Mouse (Mus musculus): ENCODE data around the gene C130050O18Rik. TPM values are rescaled to one million over a fixed set of nuclear protein-coding genes. Genes with fewer than 3 reads are reported as not detected.

The C130050O18Rik gene
- total and polyA plus RNA-seq, 3 experiments, result 0.07 to 0.83 (median 0.33) TPM

- Histone ChIP-seq H3K36me3 (replicated peaks) (peaks cover 93% of the 10 kb centered on the region), H3K27me3 (ENCODE audit: insufficient read depth, low read length) (no peaks in the 10 kb centered on the region), H3K9me3 (replicated peaks) (no peaks in the 10 kb centered on the region), H3K4me3 (ENCODE audit: low read depth, low read length) (no peak overlapping the region), H3K4me1 (ENCODE audit: insufficient read depth, low read depth, low read length) (peaks cover 7% of the 10 kb centered on the region; the same call in 1 of the 2 replicates)
- DNase-seq (ENCODE audit: low spot score) (no peak), ATAC-seq (ENCODE audit: extremely low read depth, insufficient number of reproducible peaks, low FRiP score, poor library complexity, severe bottlenecking) (no peak)
- no peak for TF ChIP-seq CTCF (IDR thresholded peaks at IDR 0.05; ENCODE audit: low read depth, low read length)
- TF ChIP-seq GATA1 (IDR thresholded peaks at IDR 0.05; ENCODE audit: borderline replicate concordance, low read length), result no peak
- TF ChIP-seq POLR2AphosphoS5 (IDR thresholded peaks at IDR 0.05; ENCODE audit: insufficient replicate concordance, low read depth, low read length), result no peak
- no peak for TF ChIP-seq GATA2 (IDR thresholded peaks at IDR 0.05; ENCODE audit: borderline replicate concordance, low read depth, low read length)
- TF ChIP-seq TAL1 (conservative IDR thresholded peaks at IDR 0.05; ENCODE audit: low read depth, low read length), result no peak
Measured at GRCm38 (mm10) chr5:139415001-139415400, 9.9 kb downstream of the C130050O18Rik start.

- no peak for DNase-seq (ENCODE audit: low spot score)
- H3K4me1 ChIP-seq (ENCODE audit: insufficient read depth, low read depth, low read length), result peaks cover 7% of the 10 kb centered on the region; the same call in 1 of the 2 replicates
- H3K27me3 ChIP-seq (ENCODE audit: insufficient read depth, low read length), result no peaks in the 10 kb centered on the region
- H3K4me3 ChIP-seq (ENCODE audit: low read depth, low read length), result no peak overlapping the region
- no peaks in the 10 kb centered on the region for H3K9me3 ChIP-seq (replicated peaks)
- ATAC-seq (ENCODE audit: extremely low read depth, insufficient number of reproducible peaks, low FRiP score, poor library complexity, severe bottlenecking), result no peak
- TF ChIP-seq CTCF (IDR thresholded peaks at IDR 0.05; ENCODE audit: low read depth, low read length), result peak; percentile 31; the same call in 1 of the 2 replicates
- TF ChIP-seq TAL1 (conservative IDR thresholded peaks at IDR 0.05; ENCODE audit: low read depth, low read length), result no peak
- TF ChIP-seq POLR2AphosphoS5 (IDR thresholded peaks at IDR 0.05; ENCODE audit: insufficient replicate concordance, low read depth, low read length), result no peak
- TF ChIP-seq GATA1 (IDR thresholded peaks at IDR 0.05; ENCODE audit: borderline replicate concordance, low read length), result no peak
- TF ChIP-seq GATA2 (IDR thresholded peaks at IDR 0.05; ENCODE audit: borderline replicate concordance, low read depth, low read length), result no peak
- peaks cover 86% of the 10 kb centered on the region for H3K36me3 ChIP-seq (replicated peaks)
Measured at GRCm38 (mm10) chr5:139416942-139417341, 11.9 kb downstream of the C130050O18Rik start.

GRCm38 (mm10) chr5:139417480-139417879 lies 12.4 kb downstream of the C130050O18Rik start:
- ATAC-seq (ENCODE audit: extremely low read depth, insufficient number of reproducible peaks, low FRiP score, poor library complexity, severe bottlenecking) (no peak), DNase-seq (ENCODE audit: low spot score) (no peak)
- Histone ChIP-seq H3K4me1 (ENCODE audit: insufficient read depth, low read depth, low read length) (0 out of 2 replicates have a peak, but pooled peaks cover 5% of the 10 kb centered on the region), H3K36me3 (replicated peaks) (peaks cover 84% of the 10 kb centered on the region), H3K9me3 (replicated peaks) (no peaks in the 10 kb centered on the region), H3K4me3 (ENCODE audit: low read depth, low read length) (no peak overlapping the region), H3K27me3 (ENCODE audit: insufficient read depth, low read length) (no peaks in the 10 kb centered on the region)
- TF ChIP-seq GATA2 (IDR thresholded peaks at IDR 0.05; ENCODE audit: borderline replicate concordance, low read depth, low read length) (no peak), TAL1 (conservative IDR thresholded peaks at IDR 0.05; ENCODE audit: low read depth, low read length) (no peak)

- Histone ChIP-seq H3K27me3 (ENCODE audit: insufficient read depth, low read length) (no peaks in the 10 kb centered on the region; the same call in 1 of the 2 replicates), H3K36me3 (replicated peaks) (peaks cover 81% of the 10 kb centered on the region), H3K9me3 (replicated peaks) (no peaks in the 10 kb centered on the region), H3K4me3 (ENCODE audit: low read depth, low read length) (no peak overlapping the region), H3K4me1 (ENCODE audit: insufficient read depth, low read depth, low read length) (peaks cover 5% of the 10 kb centered on the region; the same call in 1 of the 2 replicates)
- no peak for DNase-seq (ENCODE audit: low spot score)
- TF ChIP-seq CTCF (IDR thresholded peaks at IDR 0.05; ENCODE audit: low read depth, low read length), result no peak
- no peak for TF ChIP-seq POLR2AphosphoS5 (IDR thresholded peaks at IDR 0.05; ENCODE audit: insufficient replicate concordance, low read depth, low read length)
- no peak for TF ChIP-seq GATA1 (IDR thresholded peaks at IDR 0.05; ENCODE audit: borderline replicate concordance, low read length)
- no peak for TF ChIP-seq GATA2 (IDR thresholded peaks at IDR 0.05; ENCODE audit: borderline replicate concordance, low read depth, low read length)
- TF ChIP-seq TAL1 (conservative IDR thresholded peaks at IDR 0.05; ENCODE audit: low read depth, low read length), result no peak
- no peak for ATAC-seq (ENCODE audit: extremely low read depth, insufficient number of reproducible peaks, low FRiP score, poor library complexity, severe bottlenecking)
Measured at GRCm38 (mm10) chr5:139418110-139418509, 13.0 kb downstream of the C130050O18Rik start.

- H3K27me3 ChIP-seq (ENCODE audit: insufficient read depth, low read length), result no peaks in the 10 kb centered on the region; the same call in 1 of the 2 replicates
- DNase-seq (ENCODE audit: low spot score) (no peak), ATAC-seq (ENCODE audit: extremely low read depth, insufficient number of reproducible peaks, low FRiP score, poor library complexity, severe bottlenecking) (no peak; the same call in 1 of the 2 replicates)
- TF ChIP-seq GATA2 (IDR thresholded peaks at IDR 0.05; ENCODE audit: borderline replicate concordance, low read depth, low read length) (no peak), POLR2AphosphoS5 (IDR thresholded peaks at IDR 0.05; ENCODE audit: insufficient replicate concordance, low read depth, low read length) (no peak), TAL1 (conservative IDR thresholded peaks at IDR 0.05; ENCODE audit: low read depth, low read length) (no peak), GATA1 (IDR thresholded peaks at IDR 0.05; ENCODE audit: borderline replicate concordance, low read length) (no peak), CTCF (IDR thresholded peaks at IDR 0.05; ENCODE audit: low read depth, low read length) (no peak)
- H3K36me3 ChIP-seq (replicated peaks), result peaks cover 82% of the 10 kb centered on the region
- H3K9me3 ChIP-seq (replicated peaks), result no peaks in the 10 kb centered on the region
- peaks cover 5% of the 10 kb centered on the region; the same call in 1 of the 2 replicates for H3K4me1 ChIP-seq (ENCODE audit: insufficient read depth, low read depth, low read length)
- no peak overlapping the region for H3K4me3 ChIP-seq (ENCODE audit: low read depth, low read length)
Measured at GRCm38 (mm10) chr5:139418633-139419032, 13.6 kb downstream of the C130050O18Rik start.

- H3K4me3 ChIP-seq (ENCODE audit: low read depth, low read length), result no peak within 1 kb of the TSS
- H3K9me3 ChIP-seq (replicated peaks), result no peaks in the 10 kb centered on the region
- H3K27me3 ChIP-seq (ENCODE audit: insufficient read depth, low read length), result no peaks in the 10 kb centered on the region; the same call in 1 of the 2 replicates
- H3K36me3 ChIP-seq (replicated peaks), result peaks cover 75% of the 10 kb centered on the region
- peaks cover 5% of the 10 kb centered on the region; the same call in 1 of the 2 replicates for H3K4me1 ChIP-seq (ENCODE audit: insufficient read depth, low read depth, low read length)
- TF ChIP-seq POLR2AphosphoS5 (IDR thresholded peaks at IDR 0.05; ENCODE audit: insufficient replicate concordance, low read depth, low read length) (no peak), GATA1 (IDR thresholded peaks at IDR 0.05; ENCODE audit: borderline replicate concordance, low read length) (no peak), TAL1 (conservative IDR thresholded peaks at IDR 0.05; ENCODE audit: low read depth, low read length) (no peak), CTCF (IDR thresholded peaks at IDR 0.05; ENCODE audit: low read depth, low read length) (no peak), GATA2 (IDR thresholded peaks at IDR 0.05; ENCODE audit: borderline replicate concordance, low read depth, low read length) (no peak)
- ATAC-seq (ENCODE audit: extremely low read depth, insufficient number of reproducible peaks, low FRiP score, poor library complexity, severe bottlenecking) (no peak), DNase-seq (ENCODE audit: low spot score) (no peak)
Measured at GRCm38 (mm10) chr5:139423026-139423865, 18.2 kb downstream of the C130050O18Rik start, which contains the start of gene Gper1. Gene Gper1 (plus strand): TSS chr5:139423151.

Measured in G1E (cell line).